Mouse (Mus musculus): ENCODE results near the gene Bcor.

- TF ChIP-seq CTCF (IDR thresholded peaks at IDR 0.05; ENCODE audit: low read depth, low read length): no peak
- TF ChIP-seq POLR2A (IDR thresholded peaks at IDR 0.05; ENCODE audit: extremely low read depth, insufficient read depth, low read length): no peak
Observed at GRCm38 (mm10) chrX:12052651-12053050, 107.5 kb downstream of the Bcor start.

Measured in liver, adult 2 months (tissue).